Mouse (Mus musculus): ENCODE data around the gene Cryba4.

The Cryba4 gene

GRCm38 (mm10) chr5:112208321-112208720 is 44.0 kb downstream of the Cryba4 start:
- in situ Hi-C loops (cut with MboI, MseI) = no loop called here

GRCm38 (mm10) chr5:112206543-112207255 is 45.6 kb downstream of the Cryba4 start:
- in situ Hi-C loops (cut with MboI, MseI) = no loop called here

- in situ Hi-C loops (cut with MboI, MseI) = no loop called here
These were observed 52.7 kb downstream of the Cryba4 start for GRCm38 (mm10) chr5:112199656-112200055.

Data from T-helper 1 cell (primary cell).